Mouse (Mus musculus): ENCODE measurements around the gene Ccdc171.
"Not testable (repeated sequence)": the region's sequence is repeated elsewhere in the genome, so short reads cannot be mapped to it uniquely, and the experiment has no call there.

The Ccdc171 gene

DNA sequence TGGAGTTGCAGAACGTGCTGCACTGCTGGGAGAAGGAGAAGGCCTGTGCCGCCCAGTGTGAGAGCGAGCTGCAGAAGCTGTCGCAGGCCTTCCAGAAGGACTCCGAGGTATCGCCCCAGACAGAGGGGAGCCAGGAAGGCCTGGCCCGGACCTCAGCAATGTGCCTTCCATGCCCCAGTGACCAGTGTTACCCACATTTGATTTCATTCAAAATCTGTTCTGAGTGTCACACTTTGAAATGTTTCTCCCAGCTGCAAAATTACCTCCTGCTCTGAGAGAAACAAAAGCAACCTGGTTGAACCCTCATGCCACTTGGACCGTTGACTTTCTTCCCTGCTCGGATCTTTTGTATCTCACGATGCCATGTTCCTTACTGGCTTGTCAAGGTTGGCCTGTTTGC lies 133.1 kb downstream of the Ccdc171 start:
- no peak for DNase-seq

DNA sequence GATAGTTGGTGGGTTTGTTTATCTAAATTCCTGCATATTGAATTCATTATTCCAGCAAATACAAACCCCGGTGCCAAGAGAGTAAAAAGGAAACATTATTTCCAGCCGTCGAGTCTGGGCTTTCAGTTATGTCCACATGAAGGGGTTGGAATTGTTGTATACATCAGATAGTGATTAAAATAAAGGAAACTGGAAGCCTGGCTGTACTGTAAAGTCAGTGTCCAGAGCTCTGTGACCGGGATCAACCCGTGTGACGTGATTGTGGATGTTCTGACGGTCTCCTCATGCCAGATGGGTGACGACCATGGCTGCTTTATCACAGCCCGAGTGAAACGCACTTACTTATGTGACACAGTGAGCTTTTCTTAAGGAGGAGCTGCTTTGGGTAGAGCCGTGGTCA lies 134.1 kb downstream of the Ccdc171 start:
- DNase-seq, result no peak

DNA sequence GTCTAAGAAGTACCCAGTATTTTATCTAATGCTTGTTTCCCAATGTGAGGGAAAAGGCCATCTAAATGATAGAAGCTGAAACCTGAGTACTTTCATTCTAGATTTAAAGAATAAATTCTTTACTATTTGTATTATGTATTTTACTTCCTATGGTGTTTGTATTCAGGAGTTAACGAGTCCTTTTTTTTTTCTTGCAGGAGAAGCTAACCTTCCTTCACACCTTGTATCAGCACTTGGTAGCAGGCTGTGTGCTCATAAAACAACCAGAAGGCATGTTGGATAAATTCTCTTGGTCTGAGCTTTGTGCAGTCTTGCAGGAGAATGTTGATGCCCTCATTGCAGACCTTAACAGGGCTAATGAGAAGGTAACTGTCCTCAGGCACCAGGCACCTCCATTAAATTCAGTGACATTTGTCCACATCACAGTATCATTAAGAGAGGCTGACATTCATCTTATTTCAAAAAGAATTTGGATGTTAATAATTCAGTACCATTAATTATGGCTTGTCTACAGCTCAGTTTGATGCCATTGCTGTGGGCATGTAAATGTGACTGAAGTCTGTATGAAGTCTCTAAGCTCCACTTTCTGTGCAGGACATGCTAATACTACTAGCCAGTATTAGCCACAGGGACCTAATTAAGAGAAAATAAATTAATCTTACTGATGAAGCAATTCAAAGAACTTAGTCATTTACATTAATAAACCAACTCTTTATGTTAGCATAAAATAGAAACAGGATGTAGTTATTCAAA lies 136.3 kb downstream of the Ccdc171 start:
- no peak for DNase-seq

DNA sequence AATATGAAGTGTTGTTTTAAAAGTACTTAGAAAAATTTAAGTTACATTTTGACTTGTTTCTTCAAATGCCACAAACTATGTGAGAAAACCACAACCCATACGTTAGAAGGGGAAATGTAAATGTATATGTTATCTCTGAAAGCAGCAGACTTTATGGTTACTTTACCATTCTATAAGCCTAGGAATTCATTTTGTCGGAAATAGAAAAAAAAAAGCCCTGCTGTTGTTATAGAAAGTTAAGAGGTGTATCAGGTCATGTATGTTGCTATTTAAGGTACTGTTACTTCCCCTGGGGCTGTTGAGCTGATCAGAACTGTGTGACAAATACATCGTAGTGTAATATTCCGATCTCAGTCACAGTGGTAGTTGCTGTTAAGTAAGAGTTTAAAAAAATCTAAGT lies 137.0 kb downstream of the Ccdc171 start:
- no peak for DNase-seq

DNA sequence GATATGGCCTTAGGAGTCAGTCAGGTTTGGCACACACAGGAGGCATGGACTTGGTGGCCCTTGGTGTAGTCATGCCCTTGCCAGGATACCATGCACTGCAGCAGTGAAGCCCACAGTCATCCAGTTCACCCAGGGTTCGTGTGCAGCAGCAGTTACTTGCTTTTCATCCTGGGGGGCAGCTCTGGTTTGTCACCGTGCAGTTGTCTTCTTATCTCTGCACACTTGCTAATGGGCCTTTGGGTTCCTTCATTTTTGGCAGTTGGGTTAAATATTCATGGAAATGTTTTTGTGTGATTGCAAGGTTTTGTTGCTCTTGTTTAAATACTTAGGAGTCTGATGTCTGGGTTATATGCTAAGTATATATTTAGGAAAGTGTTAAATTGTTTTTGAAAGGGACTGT lies 144.2 kb downstream of the Ccdc171 start:
- no peak for DNase-seq

- not testable (repeated sequence) for DNase-seq
These were observed 150.0 kb downstream of the Ccdc171 start for GRCm38 (mm10) chr4:83675308-83675707.

DNA sequence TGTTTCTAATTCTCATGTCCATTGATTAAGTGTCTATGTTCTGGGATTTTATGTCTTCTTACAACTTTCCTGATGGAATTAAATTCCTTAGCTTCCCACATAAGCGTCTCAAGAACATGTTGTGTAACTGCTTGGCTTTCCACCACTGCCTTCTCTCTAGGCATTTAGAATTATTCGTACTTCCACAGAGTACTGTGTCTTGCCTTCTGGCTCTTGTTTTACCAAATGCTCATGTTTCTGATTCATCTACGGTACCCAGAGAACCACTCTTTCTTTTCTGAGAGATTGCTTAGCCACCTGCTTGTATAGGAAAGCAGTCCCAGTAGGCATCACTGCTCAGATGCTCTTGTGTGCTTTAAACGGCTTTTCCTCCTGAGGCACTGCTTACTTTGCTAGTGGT lies 151.1 kb downstream of the Ccdc171 start:
- no peak for DNase-seq

- DNase-seq, result no peak
These were observed 155.7 kb downstream of the Ccdc171 start for GRCm38 (mm10) chr4:83681081-83681480.

DNA sequence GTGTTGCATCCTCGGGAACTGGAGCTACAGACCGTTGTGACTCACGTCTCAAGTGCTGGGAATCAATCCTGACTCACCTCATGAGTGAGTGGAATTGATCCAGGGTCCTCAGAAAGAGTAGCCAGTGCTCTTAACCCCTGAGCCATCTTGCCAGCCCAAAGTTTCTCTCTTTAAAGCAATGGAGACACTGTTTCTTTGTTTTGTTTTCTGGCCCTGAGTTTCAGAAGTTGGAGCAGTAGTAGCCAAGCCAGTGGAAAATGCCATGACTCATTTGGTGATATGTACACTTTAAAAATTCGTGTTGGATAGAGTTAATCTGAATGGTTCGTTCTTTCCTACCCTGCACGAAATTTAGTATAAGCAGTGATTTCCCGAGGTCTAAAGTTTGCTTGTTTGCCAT lies 157.5 kb downstream of the Ccdc171 start:
- DNase-seq, result no peak

DNA sequence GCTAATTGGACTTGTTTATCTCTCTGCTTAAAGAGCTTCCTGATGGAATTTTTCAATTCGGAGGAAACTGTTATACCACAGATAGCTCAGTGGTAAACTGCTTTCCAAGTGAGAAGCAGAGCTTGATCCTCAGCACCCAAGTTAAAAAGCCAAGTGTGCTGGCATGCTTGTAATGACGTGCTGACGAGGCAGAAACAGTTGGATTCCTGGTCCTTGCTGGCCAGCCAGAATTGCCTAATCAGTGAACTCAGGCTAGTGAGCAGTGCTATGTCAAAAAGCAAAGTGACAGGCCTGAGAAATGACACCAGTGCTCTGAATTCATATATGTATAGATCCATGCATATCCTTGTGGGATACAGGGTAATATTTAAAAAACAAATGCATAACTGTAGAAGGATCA lies 174.8 kb downstream of the Ccdc171 start:
- DNase-seq, result no peak

DNA sequence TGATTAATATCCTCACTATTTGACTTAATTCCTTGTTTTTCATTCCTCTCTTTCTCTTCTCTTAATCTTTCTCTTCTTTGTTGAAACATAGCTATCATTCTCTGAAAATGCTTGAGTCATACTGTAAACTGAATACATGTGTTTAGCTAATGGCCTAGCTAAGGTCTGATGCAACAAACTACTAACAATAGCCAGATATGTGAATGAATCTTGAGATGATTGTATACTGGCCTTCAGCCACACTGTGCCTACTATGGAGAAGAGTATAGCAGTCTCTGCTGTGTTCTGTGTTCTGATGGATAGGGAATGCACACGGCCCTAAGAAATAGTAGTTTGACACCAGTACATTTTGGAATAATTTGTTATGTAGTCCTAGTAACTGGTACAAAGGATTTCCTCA lies 191.7 kb downstream of the Ccdc171 start:
- DNase-seq, result no peak

GRCm38 (mm10) chr4:83719816-83720215 lies 194.5 kb downstream of the Ccdc171 start:
- DNase-seq, result no peak

GRCm38 (mm10) chr4:83725136-83725535 lies 199.8 kb downstream of the Ccdc171 start:
- peak; percentile 40 for DNase-seq

GRCm38 (mm10) chr4:83739137-83739890 lies 214.0 kb downstream of the Ccdc171 start:
- DNase-seq, result no peak

GRCm38 (mm10) chr4:83739891-83740277 lies 214.5 kb downstream of the Ccdc171 start:
- no peak for DNase-seq

- no peak for DNase-seq
These were observed 217.6 kb downstream of the Ccdc171 start for GRCm38 (mm10) chr4:83742806-83743460.

DNA sequence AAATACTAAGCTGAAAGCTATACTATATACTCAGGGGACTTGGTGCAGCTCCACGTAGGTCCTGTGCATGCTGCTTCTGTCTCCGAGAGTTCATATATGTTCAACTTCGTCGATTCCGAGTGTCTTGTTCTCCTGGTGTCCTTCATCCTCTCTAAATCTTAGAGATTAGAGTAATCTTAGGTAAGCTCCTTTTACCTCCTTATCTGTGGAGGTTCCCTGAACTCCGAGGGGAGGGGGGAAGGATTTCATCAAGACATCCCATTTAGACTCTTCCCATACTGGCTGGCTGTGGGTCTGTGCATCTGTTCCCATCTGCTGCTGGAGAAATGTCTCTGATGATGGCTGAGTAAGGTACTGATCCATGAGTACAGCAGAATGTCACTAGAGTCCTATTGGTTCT lies 249.8 kb downstream of the Ccdc171 start:
- DNase-seq, result no peak

DNA sequence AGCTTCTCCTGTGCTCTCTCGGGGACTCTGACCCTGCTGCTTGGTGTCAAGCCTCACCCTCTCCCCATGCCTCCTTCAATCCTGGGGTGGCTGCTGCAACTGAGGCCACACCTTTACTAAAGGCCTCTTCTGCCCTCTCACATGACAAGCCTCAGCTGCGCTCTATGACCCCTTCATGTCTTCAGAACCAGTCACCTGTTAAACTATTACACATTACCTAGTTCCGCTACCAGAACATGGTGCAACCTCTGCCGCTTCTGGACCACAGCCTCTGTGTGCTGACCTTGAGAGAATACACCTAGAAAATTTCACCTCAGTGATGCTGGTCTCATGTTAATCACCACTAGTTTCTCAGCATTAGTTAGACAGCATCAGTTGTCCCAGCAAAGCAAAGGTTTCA lies 254.7 kb downstream of the Ccdc171 start:
- DNase-seq, result no peak

GRCm38 (mm10) chr4:83785115-83785514 lies 259.8 kb downstream of the Ccdc171 start:
- no peak for DNase-seq

DNA sequence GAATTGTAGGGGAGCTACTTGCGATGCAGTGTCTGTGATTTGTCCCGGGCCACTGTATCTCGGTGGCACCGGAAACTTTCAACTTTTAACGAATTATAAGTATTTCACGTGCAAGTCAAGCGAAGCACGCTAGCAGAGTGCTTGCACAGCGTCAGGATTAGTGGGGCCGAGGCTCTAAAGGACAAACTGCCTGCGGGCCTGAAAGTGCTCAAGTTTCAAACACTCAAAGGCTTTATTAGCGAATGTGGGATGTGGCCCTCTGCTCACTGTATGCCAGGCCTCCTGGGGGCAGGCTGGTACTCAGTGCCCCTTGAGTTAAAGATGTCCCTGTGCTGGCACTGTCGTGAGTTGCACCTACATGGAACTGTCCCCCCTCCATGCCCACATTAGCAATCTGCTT lies 266.5 kb downstream of the Ccdc171 start:
- no peak for DNase-seq

DNA sequence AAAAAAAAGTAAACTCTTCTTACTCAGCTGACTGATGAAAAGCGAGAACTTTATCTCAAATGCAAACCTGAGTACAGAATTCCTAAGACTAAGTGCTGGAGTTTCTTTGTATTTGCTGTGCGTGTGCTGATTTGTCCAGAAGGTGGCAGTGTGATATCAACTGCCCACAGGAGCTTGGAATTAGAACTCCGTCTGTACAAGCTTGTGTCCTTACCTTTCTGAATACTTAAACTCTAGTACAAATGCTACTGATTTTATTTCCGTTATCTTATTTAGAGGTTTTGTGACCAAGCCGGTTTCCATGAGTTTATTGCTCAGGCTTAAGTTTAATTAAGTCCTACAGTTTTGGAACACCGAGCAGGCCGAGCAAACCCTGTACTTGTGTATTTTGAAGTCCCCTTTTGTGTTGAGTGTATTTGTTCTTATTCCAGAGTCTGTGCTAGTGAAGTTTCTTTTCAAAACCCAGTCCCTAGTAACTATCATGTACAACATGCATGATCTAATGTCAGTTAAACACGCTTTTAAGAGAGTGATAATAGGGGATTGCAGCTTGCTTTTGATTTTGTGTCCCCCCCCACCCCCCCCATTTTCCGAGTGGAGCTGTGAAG lies 269.1 kb downstream of the Ccdc171 start:
- peak; percentile 32 for DNase-seq

GRCm38 (mm10) chr4:83794930-83795459 lies 269.6 kb downstream of the Ccdc171 start:
- DNase-seq, result no peak

DNA sequence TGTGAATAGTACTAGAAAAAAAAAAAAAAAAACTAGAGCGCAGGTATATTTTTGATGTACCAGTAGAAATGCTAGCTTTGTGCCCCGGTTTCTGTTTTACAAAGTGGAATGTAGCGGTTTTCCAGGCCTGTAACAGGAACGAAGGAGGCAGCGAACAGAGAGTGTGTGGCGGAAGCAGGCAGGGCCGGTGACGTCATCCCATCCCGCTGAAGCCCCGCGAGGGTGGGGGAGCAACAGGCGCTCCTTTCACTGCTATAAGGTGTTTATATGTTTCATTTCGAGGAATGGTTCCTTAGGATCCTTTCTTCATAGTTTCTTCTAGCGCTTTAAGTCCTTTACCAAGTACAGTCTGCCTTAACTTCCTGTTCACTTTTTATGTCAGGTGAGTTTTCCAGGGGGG lies 272.6 kb downstream of the Ccdc171 start:
- no peak for DNase-seq

Data from thymus, postnatal 4 days (tissue).